Mouse (Mus musculus): ENCODE measurements around the gene Pradc1. TPM values are rescaled to one million over a fixed set of nuclear protein-coding genes. Genes with fewer than 3 reads are reported as not detected.

Pradc1 gene
- total and polyA plus RNA-seq, 2 experiments from 2014 or later, result 8.6 to 25.3 TPM

DNA sequence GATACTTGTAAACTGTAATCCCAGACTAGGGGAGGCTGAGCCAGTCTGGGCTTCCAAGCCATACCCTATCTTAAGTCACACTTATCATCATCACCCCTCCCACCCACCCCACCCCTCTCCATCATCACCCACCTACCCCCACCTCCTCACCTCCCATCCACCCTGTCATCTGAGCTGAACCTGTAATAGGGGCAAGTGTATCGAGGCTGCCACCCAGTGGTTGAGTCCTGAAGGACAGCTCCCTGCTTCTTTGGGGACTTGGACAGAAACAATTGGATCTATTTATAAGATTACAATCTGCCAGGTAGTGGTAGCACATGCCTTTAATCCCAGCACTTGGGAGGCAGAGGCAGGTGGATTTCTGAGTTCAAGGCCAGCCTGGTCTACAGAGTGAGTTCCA, 54.6 kb downstream of the Pradc1 start:
- Histone ChIP-seq H3K9me3 (ENCODE audit: low read length) (no peaks in the 10 kb centered on the region), H3K9ac (replicated peaks; ENCODE audit: low read length, poor library complexity, severe bottlenecking) (no peak overlapping the region), H3K4me2 (ENCODE audit: low read depth, low read length, poor library complexity, severe bottlenecking) (no peak overlapping the region), H3K27ac (ENCODE audit: low read depth, low read length) (no peak overlapping the region), H3K27me3 (ENCODE audit: insufficient read depth, low read length) (no peaks in the 10 kb centered on the region), H3K4me1 (ENCODE audit: insufficient read depth, low read length) (no peaks in the 10 kb centered on the region), H3K36me3 (ENCODE audit: insufficient read depth, low read length) (no peaks in the 10 kb centered on the region), H3K4me3 (ENCODE audit: low read depth, low read length) (no peak overlapping the region)
- WGBS, result 44% methylated on average over 1 of the region's 1 CpGs
- ATAC-seq (ENCODE audit: low FRiP score), result no peak
- peak; percentile 57 for TF ChIP-seq CTCF (IDR thresholded peaks at IDR 0.05)
- no peak for DNase-seq (ENCODE audit: low spot score)

Other genes starting within 250 kb of the Pradc1 start
- gene Sfxn5, start 118.5 kb downstream of the Pradc1 start, total RNA-seq (2014; rRNA removed), result 98.6 and 135 TPM in 2 replicates
- gene Sfxn5, start 118.5 kb downstream of the Pradc1 start, polyA plus RNA-seq (2015; fragmentation: Nextera tagmentation; extraction: Ambion mirVana), result 76.1 and 76.3 TPM in 2 replicates
- gene Rab11fip5, start 77.3 kb downstream of the Pradc1 start, total RNA-seq (2014; rRNA removed), result 52.9 and 65.5 TPM in 2 replicates
- 24.3 and 27.2 TPM in 2 replicates for gene Rab11fip5, start 77.3 kb downstream of the Pradc1 start, polyA plus RNA-seq (2015; fragmentation: Nextera tagmentation; extraction: Ambion mirVana)
- gene Noto, start 28.1 kb downstream of the Pradc1 start, total RNA-seq (2014; rRNA removed), result not detected in 2 replicates
- not detected in 2 replicates for gene Noto, start 28.1 kb downstream of the Pradc1 start, polyA plus RNA-seq (2015; fragmentation: Nextera tagmentation; extraction: Ambion mirVana)
- gene Smyd5, start 20.0 kb downstream of the Pradc1 start, total RNA-seq (2014; rRNA removed), result 66.6 and 71.4 TPM in 2 replicates
- 65.6 and 66.5 TPM in 2 replicates for gene Smyd5, start 20.0 kb downstream of the Pradc1 start, polyA plus RNA-seq (2015; fragmentation: Nextera tagmentation; extraction: Ambion mirVana)
- 176 and 203 TPM in 2 replicates for gene Cct7, start 456 bp downstream of the Pradc1 start, total RNA-seq (2014; rRNA removed)
- gene Cct7, start 456 bp downstream of the Pradc1 start, polyA plus RNA-seq (2015; fragmentation: Nextera tagmentation; extraction: Ambion mirVana), result 502 and 505 TPM in 2 replicates
- 58.1 and 67.3 TPM in 2 replicates for gene Fbxo41, start 51.0 kb upstream of the Pradc1 start, total RNA-seq (2014; rRNA removed)
- gene Fbxo41, start 51.0 kb upstream of the Pradc1 start, polyA plus RNA-seq (2015; fragmentation: Nextera tagmentation; extraction: Ambion mirVana), result 12.1 and 13.3 TPM in 2 replicates
- gene Egr4, start 61.6 kb upstream of the Pradc1 start, total RNA-seq (2014; rRNA removed), result 0.77 and 0.90 TPM in 2 replicates
- gene Egr4, start 61.6 kb upstream of the Pradc1 start, polyA plus RNA-seq (2015; fragmentation: Nextera tagmentation; extraction: Ambion mirVana), result 0.12 and 0.19 TPM in 2 replicates
- gene Alms1, start 135.6 kb upstream of the Pradc1 start, total RNA-seq (2014; rRNA removed), result 15.3 and 19.8 TPM in 2 replicates
- gene Alms1, start 135.6 kb upstream of the Pradc1 start, polyA plus RNA-seq (2015; fragmentation: Nextera tagmentation; extraction: Ambion mirVana), result 1.9 and 2.5 TPM in 2 replicates